In the genomic region with DNA sequence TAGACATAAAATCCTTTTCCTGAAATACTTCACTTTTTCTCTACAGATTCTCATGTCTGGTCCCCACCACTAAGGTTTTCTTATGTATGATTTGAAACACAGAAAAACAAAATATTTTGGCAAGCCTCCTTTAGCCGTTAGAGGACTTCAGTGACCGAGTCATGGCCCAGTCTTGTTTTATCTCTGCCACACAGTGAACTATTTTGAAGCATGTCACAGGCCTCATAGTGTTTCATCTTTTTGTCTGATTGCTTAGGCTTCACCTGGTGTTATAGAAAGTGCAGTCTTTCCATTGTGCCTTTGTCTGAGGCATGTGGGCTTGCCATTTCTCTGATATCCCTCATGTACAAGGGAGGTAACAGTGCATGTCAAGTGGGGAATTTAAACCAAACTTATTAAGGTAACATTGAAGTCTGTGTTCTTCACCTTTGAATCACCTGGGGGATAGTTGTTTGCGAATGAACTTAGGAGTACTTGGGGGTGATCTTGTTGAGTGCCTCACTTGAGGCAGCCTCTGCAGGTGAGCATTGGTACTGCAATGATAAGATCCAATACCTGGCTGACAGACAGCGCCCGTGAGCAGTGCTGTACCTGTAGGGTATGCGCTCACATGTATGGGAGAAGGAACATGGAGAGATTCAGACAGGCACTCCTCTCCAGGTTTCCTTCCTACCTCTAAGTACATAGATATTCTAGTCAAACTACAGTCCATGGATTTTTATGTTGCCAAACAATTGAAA, we compare ENCODE assay signal across 8 mouse cellular contexts. TPM values are rescaled to one million over a fixed set of nuclear protein-coding genes. Genes with fewer than 3 reads are reported as not detected.
A peak's percentile ranks its signal among the peaks of the same experiment; 100 is the strongest.
DNase-seq lines count a peak whose midpoint lies in the region; ATAC-seq and TF ChIP-seq lines count a peak whose summit lies in the region.

No protein-coding gene starts in this region.

- CTCF ChIA-PET in Patski (lab: Charles Lee): no interaction called here

- ATAC-seq in kidney, embryonic 16.5 days (ENCODE audit: low FRiP score, low TSS enrichment): no peak
- ATAC-seq in Patski: no peak
- peak; percentile 88 for ATAC-seq in neutrophil, adult 5-6 weeks (ENCODE audit: extremely low read depth, insufficient number of reproducible peaks, low FRiP score, poor library complexity, severe bottlenecking)

- H3K4me2 ChIP-seq in kidney, embryonic 16.5 days (replicated peaks; ENCODE audit: low read depth, low read length): no peak overlapping the region

- H3K9me3 ChIP-seq in kidney, embryonic 16.5 days (ENCODE audit: low read length): no peaks in the 10 kb centered on the region

- H3K27me3 ChIP-seq in kidney, embryonic 16.5 days (ENCODE audit: insufficient read depth, low read length): no peaks in the 10 kb centered on the region
- no peaks in the 10 kb centered on the region for H3K27me3 ChIP-seq in Patski

- TF ChIP-seq CTCF in Patski (IDR thresholded peaks at IDR 0.05): peak; percentile 49

- WGBS in kidney, embryonic 16.5 days: 74% methylated on average over 6 of the region's 6 CpGs

- in situ Hi-C loops in Patski (cut with MboI; ENCODE audit: low pct_unique_long_range_greater_than_20kb): no loop called here

- H3K9ac ChIP-seq in kidney, embryonic 16.5 days (replicated peaks; ENCODE audit: low read length): no peak overlapping the region

- H3K4me3 ChIP-seq in kidney, embryonic 16.5 days (ENCODE audit: low read length): no peak overlapping the region

- POLR2A ChIA-PET in Patski (lab: Charles Lee): no interaction called here

- H3K4me1 ChIP-seq in kidney, embryonic 16.5 days (ENCODE audit: insufficient read depth, low read length): no peaks in the 10 kb centered on the region

- peak; percentile 52 for DNase-seq in kidney, adult 9 months
- DNase-seq in Patski (ENCODE audit: low read depth, low spot score): no peak
- DNase-seq in induced T-regulatory cell, adult 2 months (ENCODE audit: low read depth): peak; percentile 81
- DNase-seq in ovary, adult 18-20 months (ENCODE audit: low spot score): no peak
- no peak for DNase-seq in gastrocnemius, postnatal 10 days
- DNase-seq in right cerebral cortex, postnatal 25 days: no peak

- peaks cover 10% of the 10 kb centered on the region; the same call in 1 of the 2 replicates for H3K36me3 ChIP-seq in kidney, embryonic 16.5 days (ENCODE audit: insufficient read depth, low read length)

- H3K27ac ChIP-seq in kidney, embryonic 16.5 days (ENCODE audit: low read length): no peak overlapping the region

RNA-seq across cellular contexts. Expression of gene Thoc7, which starts 57.7 kb away (rescaled TPM):
- 155 and 170 TPM in 2 replicates for polyA plus RNA-seq in kidney, embryonic 16.5 days (2015; fragmentation: Nextera tagmentation; extraction: Ambion mirVana)
- polyA plus RNA-seq in Patski (2021): 158 TPM
- total RNA-seq in neutrophil, adult 5-6 weeks (2017): 78.8 and 87.5 TPM in 2 replicates
- total RNA-seq in gastrocnemius, postnatal 10 days (2021): 100 to 1,000 TPM; 128 to 132 TPM

RNA-seq across cellular contexts. Expression of gene Atxn7, which starts 58.1 kb away (rescaled TPM):
- polyA plus RNA-seq in kidney, embryonic 16.5 days (2015; fragmentation: Nextera tagmentation; extraction: Ambion mirVana): 3.4 and 4.4 TPM in 2 replicates
- polyA plus RNA-seq in Patski (2021): 11.3 TPM
- 58.4 and 58.7 TPM in 2 replicates for total RNA-seq in neutrophil, adult 5-6 weeks (2017)
- total RNA-seq in gastrocnemius, postnatal 10 days (2021): 10 to 100 TPM; 14.9 to 15.4 TPM

Comparison
In these comparisons a context has a peak if more than half of its experiments do, and no peak if none do; other contexts are left out.
1. DNase-seq: peak in kidney, adult 9 months (single experiment) and induced T-regulatory cell, adult 2 months (single experiment); none in Patski (single experiment), ovary, adult 18-20 months (single experiment), gastrocnemius, postnatal 10 days (single experiment) and right cerebral cortex, postnatal 25 days (single experiment).